Mouse (Mus musculus) erythroblast, adult 5-6 weeks (primary cell): ENCODE measurements at regions not wholly inside any gene's neighbourhood (a gene's known extent, or its start where the extent isn't known, plus 50 kb on each side); places are given as distances from the start of the nearest gene placed in this dataset.

ENCODE experiments used
- ATAC-seq: replicated peaks from 2 replicates; pipeline ENCODE4 v1.8.0; 2016; ENCODE audit warnings: moderate number of reproducible peaks, mild to moderate bottlenecking, moderate TSS enrichment, inconsistent platforms; ENCODE audit not compliant: poor library complexity, low FRiP score, severe bottlenecking

- ATAC-seq, result no peak
These were observed 368.0 kb downstream of the Pdcd6ip start for GRCm38 (mm10) chr9:113340036-113340435.

- no peak for ATAC-seq
These were observed 383.6 kb downstream of the Pdcd6ip start for GRCm38 (mm10) chr9:113324489-113324888.

- no peak for ATAC-seq
These were observed 398.1 kb downstream of the Pdcd6ip start for GRCm38 (mm10) chr9:113309707-113310574.

- ATAC-seq, result no peak
These were observed 402.3 kb downstream of the Pdcd6ip start for GRCm38 (mm10) chr9:113305761-113306160.

- ATAC-seq, result no peak
These were observed 405.6 kb downstream of the Pdcd6ip start for GRCm38 (mm10) chr9:113302429-113302828.

- no peak for ATAC-seq
These were observed 407.2 kb downstream of the Pdcd6ip start for GRCm38 (mm10) chr9:113300846-113301245.

- no peak for ATAC-seq
These were observed 408.2 kb downstream of the Pdcd6ip start for GRCm38 (mm10) chr9:113299900-113300299.

GRCm38 (mm10) chr9:113295850-113296467 is 412.1 kb downstream of the Pdcd6ip start:
- ATAC-seq, result no peak

GRCm38 (mm10) chr9:113287397-113287796 is 420.7 kb downstream of the Pdcd6ip start:
- ATAC-seq, result no peak

GRCm38 (mm10) chr9:113283244-113283643 is 424.8 kb downstream of the Pdcd6ip start:
- no peak for ATAC-seq

GRCm38 (mm10) chr9:113270595-113270994 is 437.5 kb downstream of the Pdcd6ip start:
- no peak for ATAC-seq

- ATAC-seq, result no peak
These were observed 440.4 kb downstream of the Pdcd6ip start for GRCm38 (mm10) chr9:113267696-113268095.

GRCm38 (mm10) chr9:113263636-113264035 is 444.4 kb downstream of the Pdcd6ip start:
- no peak for ATAC-seq

GRCm38 (mm10) chr9:113260296-113260695 is 447.8 kb downstream of the Pdcd6ip start:
- ATAC-seq, result no peak

- no peak for ATAC-seq
These were observed 449.5 kb downstream of the Pdcd6ip start for GRCm38 (mm10) chr9:113258556-113258955.

- no peak for ATAC-seq
These were observed 459.3 kb downstream of the Pdcd6ip start for GRCm38 (mm10) chr9:113248703-113249274.

GRCm38 (mm10) chr9:113247950-113248349 is 460.1 kb downstream of the Pdcd6ip start:
- no peak for ATAC-seq

- ATAC-seq, result no peak
These were observed 464.2 kb downstream of the Pdcd6ip start for GRCm38 (mm10) chr9:113243870-113244269.

GRCm38 (mm10) chr9:113233370-113233769 is 474.7 kb downstream of the Pdcd6ip start:
- no peak for ATAC-seq

GRCm38 (mm10) chr9:113229391-113229790 is 478.7 kb downstream of the Pdcd6ip start:
- no peak for ATAC-seq

GRCm38 (mm10) chr9:113213930-113214329 is 494.1 kb downstream of the Pdcd6ip start:
- no peak for ATAC-seq
